Mouse (Mus musculus): ENCODE data around the gene Chn2.

Gene Chn2

GRCm38 (mm10) chr6:54079881-54080280, 40.5 kb downstream of the Chn2 start:
- no peak for DNase-seq

- no peak for DNase-seq
Observed at GRCm38 (mm10) chr6:54080518-54081285, 41.3 kb downstream of the Chn2 start.

- DNase-seq: no peak
Observed at GRCm38 (mm10) chr6:54082576-54082975, 43.2 kb downstream of the Chn2 start.

- DNase-seq: no peak
Observed at GRCm38 (mm10) chr6:54084046-54084445, 44.7 kb downstream of the Chn2 start.

GRCm38 (mm10) chr6:54085009-54085408, 45.7 kb downstream of the Chn2 start:
- no peak for DNase-seq

GRCm38 (mm10) chr6:54088168-54088567, 48.8 kb downstream of the Chn2 start:
- DNase-seq: no peak

GRCm38 (mm10) chr6:54090822-54091221, 51.5 kb downstream of the Chn2 start:
- no peak for DNase-seq

GRCm38 (mm10) chr6:54092920-54093319, 53.6 kb downstream of the Chn2 start:
- no peak for DNase-seq

GRCm38 (mm10) chr6:54096147-54096761, 56.9 kb downstream of the Chn2 start:
- DNase-seq: no peak

- DNase-seq: no peak
Observed at GRCm38 (mm10) chr6:54096836-54097235, 57.5 kb downstream of the Chn2 start.

GRCm38 (mm10) chr6:54098339-54098738, 59.0 kb downstream of the Chn2 start:
- no peak for DNase-seq

- peak; percentile 62 for DNase-seq
Observed at GRCm38 (mm10) chr6:54099659-54100058, 60.3 kb downstream of the Chn2 start.

- DNase-seq: no peak
Observed at GRCm38 (mm10) chr6:54102210-54102609, 62.9 kb downstream of the Chn2 start.

- DNase-seq: no peak
Observed at GRCm38 (mm10) chr6:54103276-54103975, 64.1 kb downstream of the Chn2 start.

- no peak for DNase-seq
Observed at GRCm38 (mm10) chr6:54111416-54111984, 72.1 kb downstream of the Chn2 start.

GRCm38 (mm10) chr6:54113338-54113737, 74.0 kb downstream of the Chn2 start:
- no peak for DNase-seq

GRCm38 (mm10) chr6:54114412-54114811, 75.1 kb downstream of the Chn2 start:
- no peak for DNase-seq

- DNase-seq: no peak
Observed at GRCm38 (mm10) chr6:54116299-54116698, 76.9 kb downstream of the Chn2 start.

- DNase-seq: no peak
Observed at GRCm38 (mm10) chr6:54117001-54117591, 77.7 kb downstream of the Chn2 start.

GRCm38 (mm10) chr6:54118395-54118794, 79.0 kb downstream of the Chn2 start:
- DNase-seq: no peak

GRCm38 (mm10) chr6:54118897-54119296, 79.5 kb downstream of the Chn2 start:
- DNase-seq: no peak

- DNase-seq: no peak
Observed at GRCm38 (mm10) chr6:54119461-54119860, 80.1 kb downstream of the Chn2 start.
